Mouse (Mus musculus): ENCODE data around the gene Cfap298. TPM values are rescaled to one million over a fixed set of nuclear protein-coding genes. Genes with fewer than 3 reads are reported as not detected.

The Cfap298 gene
- polyA plus RNA-seq, 1 experiment from 2014 or later: 17.3 TPM

GRCm38 (mm10) chr16:90910855-90911533 lies 23.9 kb downstream of the Cfap298 start:
- H3K9ac ChIP-seq: no peak overlapping the region
- peaks cover 10% of the 10 kb centered on the region for H3K27me3 ChIP-seq
- H3K36me3 ChIP-seq (replicated peaks): no peaks in the 10 kb centered on the region
- no peaks in the 10 kb centered on the region for H3K4me1 ChIP-seq (replicated peaks)
- no peak for ATAC-seq (ENCODE audit: insufficient read depth)
- H3K27ac ChIP-seq (replicated peaks): no peak overlapping the region
- no peak overlapping the region for H3K4me3 ChIP-seq (replicated peaks)
- no peak overlapping the region for H3K4me2 ChIP-seq
- 57% methylated on average over 17 of the region's 17 CpGs for WGBS (ENCODE audit: insufficient replicate concordance)
- no peaks in the 10 kb centered on the region for H3K9me3 ChIP-seq (replicated peaks)

DNA sequence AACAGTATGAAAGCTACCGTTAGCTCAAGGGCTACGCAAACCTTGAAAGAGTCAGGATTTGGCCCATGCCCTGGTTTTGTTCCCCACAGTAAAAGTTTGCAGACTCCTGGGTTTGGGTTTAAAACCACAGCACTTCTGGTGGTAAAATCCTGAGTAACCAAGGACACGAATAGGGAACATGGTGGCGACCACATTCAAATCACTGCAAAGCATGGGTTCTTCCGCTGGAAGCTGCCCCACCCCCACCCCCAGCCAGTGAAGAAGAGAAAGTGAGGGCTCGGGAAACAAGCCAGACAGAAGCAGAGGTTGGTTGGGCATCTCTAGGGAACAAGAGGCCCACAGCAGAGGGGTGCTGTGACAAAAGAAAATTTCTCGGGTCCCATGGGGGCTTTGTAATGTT lies 27.7 kb downstream of the Cfap298 start:
- Histone ChIP-seq H3K27me3 (peaks cover 12% of the 10 kb centered on the region; the same call in 1 of the 2 replicates), H3K9me3 (replicated peaks) (no peaks in the 10 kb centered on the region), H3K4me1 (replicated peaks) (no peaks in the 10 kb centered on the region), H3K27ac (replicated peaks) (no peak overlapping the region), H3K9ac (no peak overlapping the region), H3K36me3 (replicated peaks) (no peaks in the 10 kb centered on the region), H3K4me3 (replicated peaks) (no peak overlapping the region), H3K4me2 (no peak overlapping the region)
- ATAC-seq (ENCODE audit: insufficient read depth): no peak
- 36% methylated on average over 7 of the region's 7 CpGs for WGBS (ENCODE audit: insufficient replicate concordance)

- Histone ChIP-seq H3K4me1 (replicated peaks) (no peaks in the 10 kb centered on the region), H3K9ac (no peak overlapping the region), H3K36me3 (replicated peaks) (no peaks in the 10 kb centered on the region), H3K4me3 (replicated peaks) (no peak overlapping the region), H3K9me3 (replicated peaks) (no peaks in the 10 kb centered on the region), H3K27ac (replicated peaks) (no peak overlapping the region), H3K27me3 (peaks cover 16% of the 10 kb centered on the region), H3K4me2 (no peak overlapping the region)
- WGBS (ENCODE audit: insufficient replicate concordance): 35% methylated on average over 5 of the region's 5 CpGs
- ATAC-seq (ENCODE audit: insufficient read depth): no peak
These were observed 31.6 kb downstream of the Cfap298 start for GRCm38 (mm10) chr16:90903300-90903699.

DNA sequence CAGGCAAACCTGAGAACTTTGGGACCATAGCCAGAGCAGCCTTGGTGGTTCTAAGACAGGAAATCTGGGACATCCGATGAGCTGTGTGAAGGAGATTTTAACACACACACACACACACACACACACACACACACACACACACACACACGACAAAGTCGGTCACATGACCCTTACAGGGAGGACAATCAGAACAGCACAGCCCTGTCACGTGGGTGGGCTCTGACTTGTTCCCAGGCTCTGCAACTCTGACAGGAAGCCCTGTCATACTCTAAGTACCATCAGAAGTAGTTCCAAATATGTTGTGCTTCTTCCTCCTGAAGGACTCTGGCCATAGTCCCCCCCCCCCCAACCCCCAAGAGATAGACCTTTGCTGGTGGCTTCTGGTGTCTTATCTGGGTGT lies 33.5 kb downstream of the Cfap298 start:
- no peak for ATAC-seq (ENCODE audit: insufficient read depth)
- Histone ChIP-seq H3K9ac (no peak overlapping the region), H3K4me1 (replicated peaks) (no peaks in the 10 kb centered on the region), H3K36me3 (replicated peaks) (no peaks in the 10 kb centered on the region), H3K9me3 (replicated peaks) (no peaks in the 10 kb centered on the region), H3K27me3 (peaks cover 16% of the 10 kb centered on the region), H3K4me3 (replicated peaks) (no peak overlapping the region), H3K4me2 (no peak overlapping the region), H3K27ac (replicated peaks) (no peak overlapping the region)
- 40% methylated on average over 4 of the region's 4 CpGs for WGBS (ENCODE audit: insufficient replicate concordance)

DNA sequence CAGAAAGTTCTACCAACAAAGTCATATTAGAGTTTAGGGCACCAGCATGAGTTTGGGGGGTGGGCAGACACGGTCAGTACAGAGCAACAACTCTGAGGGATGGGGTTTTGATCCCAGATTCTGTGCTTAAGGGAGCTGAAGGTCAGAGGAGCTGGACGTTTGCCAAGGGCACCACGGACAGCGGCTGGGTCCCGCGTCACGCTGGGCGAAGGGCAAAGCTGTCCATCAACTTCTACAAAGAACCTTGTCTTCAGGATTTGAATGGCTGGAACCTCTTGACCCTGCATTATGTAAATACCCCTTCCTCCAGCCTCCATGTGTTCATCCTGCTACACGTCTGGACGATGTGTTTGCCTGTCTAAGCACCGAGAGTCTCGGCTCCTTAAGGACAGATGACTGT lies 35.4 kb downstream of the Cfap298 start:
- H3K9me3 ChIP-seq (replicated peaks): no peaks in the 10 kb centered on the region
- H3K4me2 ChIP-seq: no peak overlapping the region
- 59% methylated on average over 12 of the region's 12 CpGs for WGBS (ENCODE audit: insufficient replicate concordance)
- H3K27ac ChIP-seq (replicated peaks): no peak overlapping the region
- H3K9ac ChIP-seq: no peak overlapping the region
- no peak overlapping the region for H3K4me3 ChIP-seq (replicated peaks)
- H3K36me3 ChIP-seq (replicated peaks): no peaks in the 10 kb centered on the region
- H3K4me1 ChIP-seq (replicated peaks): no peaks in the 10 kb centered on the region
- H3K27me3 ChIP-seq: peaks cover 16% of the 10 kb centered on the region
- no peak for ATAC-seq (ENCODE audit: insufficient read depth)

DNA sequence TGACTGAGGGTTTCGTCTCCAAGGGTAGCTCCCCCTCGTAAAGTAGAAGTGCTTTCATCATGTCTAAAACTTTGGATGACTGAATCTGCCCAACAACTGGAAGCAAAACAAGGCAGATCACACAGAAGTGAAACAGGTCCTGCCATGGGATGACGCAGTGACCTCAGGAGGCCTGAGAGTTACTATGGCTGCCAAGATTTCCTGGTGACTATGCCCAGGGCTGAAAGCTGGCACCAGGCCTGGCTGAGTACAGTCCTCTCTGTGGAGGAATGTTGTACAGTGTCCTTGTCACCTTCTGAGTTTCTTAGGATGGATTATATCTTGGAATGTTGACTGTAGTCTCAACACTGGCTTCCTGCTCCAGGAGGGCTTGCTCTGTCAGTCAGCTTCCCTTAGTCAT lies 37.3 kb downstream of the Cfap298 start:
- WGBS (ENCODE audit: insufficient replicate concordance): 68% methylated on average over 3 of the region's 3 CpGs
- no peak overlapping the region for H3K27ac ChIP-seq (replicated peaks)
- no peak overlapping the region for H3K4me3 ChIP-seq (replicated peaks)
- H3K27me3 ChIP-seq: peaks cover 4% of the 10 kb centered on the region; the same call in 1 of the 2 replicates
- H3K36me3 ChIP-seq (replicated peaks): no peaks in the 10 kb centered on the region
- H3K4me1 ChIP-seq (replicated peaks): no peaks in the 10 kb centered on the region
- no peak overlapping the region for H3K4me2 ChIP-seq
- ATAC-seq (ENCODE audit: insufficient read depth): no peak
- H3K9ac ChIP-seq: no peak overlapping the region
- no peaks in the 10 kb centered on the region for H3K9me3 ChIP-seq (replicated peaks)

- no peak overlapping the region for H3K4me2 ChIP-seq
- no peaks in the 10 kb centered on the region for H3K4me1 ChIP-seq (replicated peaks)
- no peak overlapping the region for H3K9ac ChIP-seq
- H3K27ac ChIP-seq (replicated peaks): no peak overlapping the region
- H3K27me3 ChIP-seq: 0 out of 2 replicates have a peak, but pooled peaks cover 3% of the 10 kb centered on the region
- no peak for ATAC-seq (ENCODE audit: insufficient read depth)
- no peaks in the 10 kb centered on the region for H3K36me3 ChIP-seq (replicated peaks)
- H3K4me3 ChIP-seq (replicated peaks): no peak overlapping the region
- WGBS (ENCODE audit: insufficient replicate concordance): 53% methylated on average over 9 of the region's 9 CpGs
- no peaks in the 10 kb centered on the region for H3K9me3 ChIP-seq (replicated peaks)
These were observed 41.1 kb downstream of the Cfap298 start for GRCm38 (mm10) chr16:90893792-90894191.

DNA sequence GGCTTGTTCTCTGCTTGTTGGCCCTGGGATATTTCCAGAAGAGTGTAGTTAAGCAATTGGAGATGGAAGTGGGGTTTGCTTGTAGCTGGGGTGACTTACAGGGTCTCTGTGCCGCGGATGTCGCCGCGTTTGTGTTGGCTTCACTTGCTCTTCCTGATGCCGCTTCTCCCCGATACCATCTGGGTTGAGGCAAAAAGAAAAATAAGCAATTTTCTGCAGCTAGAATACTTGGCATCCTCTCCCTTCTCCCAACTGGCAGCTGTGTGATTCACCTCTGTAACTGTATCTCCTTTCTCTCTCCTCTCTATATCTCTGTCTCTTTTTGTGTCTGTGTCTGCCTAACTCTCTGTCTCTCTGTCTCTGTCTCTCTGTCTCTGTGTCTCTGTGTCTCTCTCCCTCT lies 41.9 kb downstream of the Cfap298 start:
- 73% methylated on average over 7 of the region's 7 CpGs for WGBS (ENCODE audit: insufficient replicate concordance)
- Histone ChIP-seq H3K9me3 (replicated peaks) (no peaks in the 10 kb centered on the region), H3K4me1 (replicated peaks) (no peaks in the 10 kb centered on the region), H3K4me2 (no peak overlapping the region), H3K27ac (replicated peaks) (no peak overlapping the region), H3K36me3 (replicated peaks) (no peaks in the 10 kb centered on the region), H3K4me3 (replicated peaks) (no peak overlapping the region), H3K9ac (no peak overlapping the region), H3K27me3 (0 out of 2 replicates have a peak, but pooled peaks cover 3% of the 10 kb centered on the region)
- ATAC-seq (ENCODE audit: insufficient read depth): no peak

GRCm38 (mm10) chr16:90892081-90892480 lies 42.8 kb downstream of the Cfap298 start:
- Histone ChIP-seq H3K4me2 (no peak overlapping the region), H3K4me3 (replicated peaks) (no peak overlapping the region), H3K9me3 (replicated peaks) (no peaks in the 10 kb centered on the region), H3K9ac (no peak overlapping the region), H3K36me3 (replicated peaks) (no peaks in the 10 kb centered on the region), H3K27me3 (0 out of 2 replicates have a peak, but pooled peaks cover 3% of the 10 kb centered on the region), H3K4me1 (replicated peaks) (no peaks in the 10 kb centered on the region), H3K27ac (replicated peaks) (no peak overlapping the region)
- 53% methylated on average over 8 of the region's 8 CpGs for WGBS (ENCODE audit: insufficient replicate concordance)
- ATAC-seq (ENCODE audit: insufficient read depth): no peak

- H3K4me3 ChIP-seq (replicated peaks): no peak overlapping the region
- no peak overlapping the region for H3K9ac ChIP-seq
- no peaks in the 10 kb centered on the region for H3K4me1 ChIP-seq (replicated peaks)
- no peaks in the 10 kb centered on the region for H3K9me3 ChIP-seq (replicated peaks)
- no peaks in the 10 kb centered on the region for H3K36me3 ChIP-seq (replicated peaks)
- WGBS (ENCODE audit: insufficient replicate concordance): 58% methylated on average over 14 of the region's 14 CpGs
- no peak for ATAC-seq (ENCODE audit: insufficient read depth)
- H3K27me3 ChIP-seq: 0 out of 2 replicates have a peak, but pooled peaks cover 3% of the 10 kb centered on the region
- H3K27ac ChIP-seq (replicated peaks): no peak overlapping the region
- no peak overlapping the region for H3K4me2 ChIP-seq
These were observed 43.3 kb downstream of the Cfap298 start for GRCm38 (mm10) chr16:90891601-90892000.

DNA sequence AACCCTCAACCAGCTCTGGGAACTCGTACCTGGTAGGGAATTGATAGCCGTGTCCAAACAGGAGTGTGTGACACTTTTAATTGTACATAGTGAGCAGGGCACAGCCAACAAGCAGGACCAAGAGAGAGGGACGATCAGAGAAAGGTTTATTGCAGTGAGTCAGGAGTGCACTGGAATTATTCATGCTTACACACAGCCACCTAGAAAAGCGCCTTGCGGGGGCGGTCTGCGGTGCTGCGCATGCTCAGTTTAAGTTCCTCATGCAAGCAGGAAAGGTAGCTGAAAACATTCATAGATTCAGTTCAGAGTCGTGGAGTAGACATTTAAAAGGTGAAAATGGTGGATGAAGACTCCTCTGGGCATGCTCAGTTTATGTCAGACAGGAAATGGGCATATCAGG lies 44.2 kb downstream of the Cfap298 start:
- Histone ChIP-seq H3K36me3 (replicated peaks) (no peaks in the 10 kb centered on the region), H3K4me1 (replicated peaks) (no peaks in the 10 kb centered on the region), H3K9me3 (replicated peaks) (no peaks in the 10 kb centered on the region), H3K27ac (replicated peaks) (no peak overlapping the region), H3K4me3 (replicated peaks) (no peak overlapping the region), H3K9ac (no peak overlapping the region), H3K4me2 (no peak overlapping the region), H3K27me3 (0 out of 2 replicates have a peak, but pooled peaks cover 6% of the 10 kb centered on the region)
- WGBS (ENCODE audit: insufficient replicate concordance): 72% methylated on average over 9 of the region's 9 CpGs
- no peak for ATAC-seq (ENCODE audit: insufficient read depth)

All from liver, embryonic 15.5 days (tissue).